Mouse (Mus musculus) MEL (cell line): ENCODE measurements around the gene Gm5678.
"Not testable (repeated sequence)": the region's sequence is repeated elsewhere in the genome, so short reads cannot be mapped to it uniquely, and the experiment has no call there.

Experiments
- CHD1 ChIP-seq: IDR thresholded peaks from 2 replicates; pipeline ENCODE4 v1.6.1; 2012; ENCODE audit warnings: low read depth, mild to moderate bottlenecking, inconsistent platforms, low read length, improper control_type of control experiment
- CTCF ChIP-seq, 3 experiments: IDR thresholded peaks in 2 of 3; conservative IDR thresholded peaks in 1 of 3; 2 replicates each; pipeline ENCODE4 v1.5.1; 2011 to 2012; ENCODE audit warnings: low read length in 3 of 3, low read depth in 2 of 3, mild to moderate bottlenecking in 2 of 3, improper control_type of control experiment in 1 of 3, inconsistent platforms in 1 of 3, mixed read lengths in 1 of 3, moderate library complexity in 1 of 3; ENCODE audit not compliant: control insufficient read depth in 1 of 3, insufficient read depth in 1 of 3, poor library complexity in 1 of 3, severe bottlenecking in 1 of 3
- E2F4 ChIP-seq: IDR thresholded peaks from 2 replicates; pipeline ENCODE4 v1.6.1; 2011; ENCODE audit warnings: low read depth, low read length, improper control_type of control experiment, borderline replicate concordance
- GATA1 ChIP-seq: IDR thresholded peaks from 2 replicates; pipeline ENCODE4 v1.6.1; 2011; ENCODE audit warnings: low read depth, low read length, improper control_type of control experiment
- POLR2A ChIP-seq, 2 experiments: IDR thresholded peaks; 2 replicates each; pipeline ENCODE4 v1.6.1; 2011 to 2012; ENCODE audit warnings: low read length in 2 of 2, mild to moderate bottlenecking in 2 of 2, control low read depth in 1 of 2, improper control_type of control experiment in 1 of 2, low read depth in 1 of 2, moderate library complexity in 1 of 2; ENCODE audit not compliant: control insufficient read depth in 1 of 2, insufficient read depth in 1 of 2, poor library complexity in 1 of 2

- not testable (repeated sequence) for TF ChIP-seq E2F4; CTCF (IDR thresholded peaks at IDR 0.05 in 2 of 3, conservative IDR thresholded peaks at IDR 0.05 in 1 of 3; ENCODE audit: control insufficient read depth in 1 of 3, insufficient read depth in 1 of 3, low read depth in 2 of 3, low read length in 3 of 3, poor library complexity in 1 of 3, severe bottlenecking in 1 of 3); POLR2A (IDR thresholded peaks at IDR 0.05; ENCODE audit: control insufficient read depth in 1 of 2, insufficient read depth in 1 of 2, low read depth in 1 of 2, low read length in 2 of 2, poor library complexity in 1 of 2); GATA1; CHD1
These were observed 42.6 kb downstream of the Gm5678 start for GRCm38 (mm10) chr16:93670466-93670865.
